Mouse (Mus musculus) neural tube, embryonic 15.5 days (tissue): ENCODE results near the gene Ap5z1. TPM values are rescaled to one million over a fixed set of nuclear protein-coding genes. Genes with fewer than 3 reads are reported as not detected.

ENCODE experiments used
- polyA plus RNA-seq: library from polyadenylated mRNA; unstranded; fragments of >200 nt; fragmentation: Nextera tagmentation; extraction: Ambion mirVana; gene quantifications from 2 replicates; pipeline ENCODE4 v1.2.1, GENCODE M21; 2015

The Ap5z1 gene
- polyA plus RNA-seq, 1 experiment from 2014 or later, result 12.4 TPM

Other genes starting within 250 kb of the Ap5z1 start
- gene Foxk1, start 62.4 kb upstream of the Ap5z1 start, polyA plus RNA-seq, result 4.8 and 6.0 TPM in 2 replicates
- 0.15 and 0.23 TPM in 2 replicates for gene Papolb, start 66.1 kb downstream of the Ap5z1 start, polyA plus RNA-seq
- gene Radil, start 87.2 kb downstream of the Ap5z1 start, polyA plus RNA-seq, result 19.4 and 22.0 TPM in 2 replicates
- gene Mmd2, start 144.9 kb downstream of the Ap5z1 start, polyA plus RNA-seq, result 57.8 and 59.2 TPM in 2 replicates
- 41.1 and 43.3 TPM in 2 replicates for gene Wipi2, start 163.8 kb downstream of the Ap5z1 start, polyA plus RNA-seq
- 72.5 and 82.4 TPM in 2 replicates for gene Slc29a4, start 228.6 kb downstream of the Ap5z1 start, polyA plus RNA-seq